Mouse (Mus musculus) liver, embryonic 16.5 days (tissue): ENCODE data around the gene Rdh19. TPM values are rescaled to one million over a fixed set of nuclear protein-coding genes. Genes with fewer than 3 reads are reported as not detected.
A peak's percentile ranks its signal among the peaks of the same experiment; 100 is the strongest.
"Not testable (repeated sequence)": the region's sequence is repeated elsewhere in the genome, so short reads cannot be mapped to it uniquely, and the experiment has no call there.

Experiments used
- ATAC-seq: fragments of 200-750 bp; cut with Nextera tagmentation; 2 replicates; pipeline ENCODE4 v1.8.0; 2017; ENCODE audit warnings: low read depth, mild to moderate bottlenecking, moderate number of reproducible peaks, moderate library complexity
- H3K27ac ChIP-seq: fragments of 300-500 bp; sonication (generic); 2 replicates; pipeline ENCODE4 v1.5.1; 2014; ENCODE audit warnings: mild to moderate bottlenecking, low read length
- H3K27me3 ChIP-seq: fragments of 300-500 bp; sonication (generic); 2 replicates; pipeline ENCODE4 v1.6.1; 2014; ENCODE audit warnings: low read depth, low read length, mixed read lengths; ENCODE audit not compliant: control insufficient read depth, insufficient read depth
- H3K36me3 ChIP-seq: fragments of 300-500 bp; sonication (generic); 2 replicates; pipeline ENCODE4 v1.6.1; 2014; ENCODE audit warnings: mild to moderate bottlenecking; ENCODE audit not compliant: control insufficient read depth, insufficient read depth
- H3K4me1 ChIP-seq: fragments of 300-500 bp; sonication (generic); 2 replicates; pipeline ENCODE4 v1.6.1; 2014; ENCODE audit warnings: low read depth, low read length, mixed read lengths; ENCODE audit not compliant: control insufficient read depth
- H3K4me2 ChIP-seq: fragments of 300-500 bp; sonication (generic); 2 replicates; pipeline ENCODE4 v1.6.1; 2014; ENCODE audit warnings: low read depth, low read length, mixed read lengths
- H3K4me3 ChIP-seq: fragments of 300-500 bp; sonication (generic); 2 replicates; pipeline ENCODE4 v1.5.1; 2014; ENCODE audit warnings: low read depth, mild to moderate bottlenecking, low read length
- H3K9ac ChIP-seq: fragments of 300-500 bp; sonication (generic); 2 replicates; pipeline ENCODE4 v1.6.1; 2014; ENCODE audit warnings: low read depth, low read length
- H3K9me3 ChIP-seq: fragments of 300-500 bp; sonication (generic); replicated peaks from 2 replicates; pipeline ENCODE4 v1.6.1; 2016; ENCODE audit warnings: low read length; ENCODE audit not compliant: control insufficient read depth
- WGBS: fragments of 180-500 bp; shearing (Covaris S2); extraction: QIAGEN DNeasy Blood & Tissue Kit; methylation state at CpG from one replicate; pipeline ENCODE4 v1.1.7; 2014; ENCODE audit not compliant: insufficient replicate concordance; 5-methylcytosine and 5-hydroxymethylcytosine counted together
- polyA plus RNA-seq: library from polyadenylated mRNA; unstranded; fragments of >200 nt; fragmentation: Nextera tagmentation; extraction: Ambion mirVana; gene quantifications from 2 replicates; pipeline ENCODE4 v1.2.1, GENCODE M21; 2015

The Rdh19 gene
- polyA plus RNA-seq, 1 experiment from 2014 or later, result not detected

GRCm38 (mm10) chr10:127829121-127829520 is 20.6 kb upstream of the Rdh19 start:
- H3K4me1 ChIP-seq, result no peaks in the 10 kb centered on the region
- no peak overlapping the region for H3K4me3 ChIP-seq
- no peaks in the 10 kb centered on the region for H3K36me3 ChIP-seq
- H3K27me3 ChIP-seq, result no peaks in the 10 kb centered on the region
- H3K9me3 ChIP-seq, result no peaks in the 10 kb centered on the region
- 67% methylated on average over 3 of the region's 3 CpGs for WGBS
- no peak overlapping the region for H3K27ac ChIP-seq
- H3K4me2 ChIP-seq, result no peak overlapping the region
- no peak overlapping the region for H3K9ac ChIP-seq
- ATAC-seq, result no peak

DNA sequence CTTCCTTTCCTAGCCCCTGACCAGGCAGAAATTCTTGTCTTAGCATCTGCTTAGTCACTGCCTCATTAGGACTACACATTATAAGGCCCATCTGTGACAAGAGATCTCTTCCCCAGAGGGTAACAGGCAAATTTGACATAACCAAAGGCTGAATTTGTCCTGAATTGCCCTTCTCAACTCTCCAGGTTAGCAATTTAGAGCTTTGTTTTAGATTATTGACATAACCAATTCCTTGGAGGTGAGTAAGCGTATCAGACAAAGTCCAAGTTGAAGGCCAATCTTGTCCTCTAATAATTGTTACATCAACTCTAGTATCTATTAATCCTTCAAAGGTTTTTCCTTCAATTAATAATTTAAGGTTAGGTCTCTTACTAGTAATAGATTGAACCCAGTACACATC is 15.5 kb upstream of the Rdh19 start:
- not testable (repeated sequence) for H3K4me3 ChIP-seq, H3K4me2 ChIP-seq, H3K27ac ChIP-seq, H3K4me1 ChIP-seq, H3K9me3 ChIP-seq, H3K27me3 ChIP-seq, H3K36me3 ChIP-seq, ATAC-seq, H3K9ac ChIP-seq
- WGBS, result 70% methylated on average over 1 of the region's 1 CpGs

DNA sequence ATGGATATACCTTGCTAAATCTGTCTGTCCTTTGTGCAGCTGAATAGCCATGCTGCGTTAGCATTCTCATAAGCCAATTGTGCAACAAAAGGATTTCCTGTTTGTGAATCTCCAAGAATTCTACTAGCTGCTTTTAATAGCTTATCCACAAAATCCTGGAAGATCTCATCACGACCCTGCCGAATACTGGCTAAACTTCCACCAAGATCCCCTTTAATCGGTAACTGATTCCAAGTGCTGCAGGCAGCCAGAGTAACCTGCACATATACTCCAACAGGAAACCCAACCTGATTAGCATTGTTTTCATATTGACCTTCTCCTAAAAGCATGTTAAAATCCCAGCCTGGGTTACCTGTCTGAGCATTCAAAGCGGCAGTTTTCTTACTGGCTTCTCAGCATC is 14.4 kb upstream of the Rdh19 start:
- Histone ChIP-seq H3K27me3 (no peaks in the 10 kb centered on the region), H3K27ac (no peak overlapping the region), H3K4me1 (no peaks in the 10 kb centered on the region), H3K4me3 (no peak overlapping the region), H3K9me3 (no peaks in the 10 kb centered on the region), H3K36me3 (no peaks in the 10 kb centered on the region), H3K4me2 (no peak overlapping the region), H3K9ac (no peak overlapping the region)
- ATAC-seq, result no peak
- WGBS, result 58% methylated on average over 5 of the region's 5 CpGs

DNA sequence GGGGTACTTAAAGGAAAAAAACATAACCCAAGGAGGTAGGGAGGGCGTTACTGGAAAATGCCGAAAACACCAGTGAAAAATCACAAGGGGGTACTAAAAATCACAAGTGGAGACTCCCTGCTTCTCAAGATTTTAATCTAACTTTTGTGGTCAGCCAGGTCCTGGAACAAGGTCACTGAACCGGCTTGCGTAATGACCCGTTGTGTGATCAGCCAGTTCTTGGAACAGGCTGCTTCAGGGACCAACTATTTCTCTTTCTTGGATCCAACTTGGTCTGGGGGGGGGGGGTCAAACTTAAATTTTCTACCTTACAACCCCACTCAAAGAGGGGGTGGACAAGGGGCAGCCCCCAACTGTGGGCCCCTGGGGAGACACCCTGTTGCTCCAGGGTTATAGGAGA is 11.9 kb upstream of the Rdh19 start:
- not testable (repeated sequence) for ATAC-seq, H3K4me1 ChIP-seq, H3K9me3 ChIP-seq, H3K36me3 ChIP-seq, H3K9ac ChIP-seq, H3K4me2 ChIP-seq, H3K4me3 ChIP-seq, H3K27me3 ChIP-seq, H3K27ac ChIP-seq
- 64% methylated on average over 5 of the region's 5 CpGs for WGBS

- no peak overlapping the region for H3K4me3 ChIP-seq
- H3K36me3 ChIP-seq, result no peaks in the 10 kb centered on the region
- no peak overlapping the region for H3K4me2 ChIP-seq
- no peak overlapping the region for H3K27ac ChIP-seq
- no peaks in the 10 kb centered on the region for H3K4me1 ChIP-seq
- ATAC-seq, result no peak
- 69% methylated on average over 2 of the region's 2 CpGs for WGBS
- no peaks in the 10 kb centered on the region for H3K9me3 ChIP-seq
- no peaks in the 10 kb centered on the region for H3K27me3 ChIP-seq
- H3K9ac ChIP-seq, result no peak overlapping the region
Measured at GRCm38 (mm10) chr10:127838539-127838938, 11.2 kb upstream of the Rdh19 start.

DNA sequence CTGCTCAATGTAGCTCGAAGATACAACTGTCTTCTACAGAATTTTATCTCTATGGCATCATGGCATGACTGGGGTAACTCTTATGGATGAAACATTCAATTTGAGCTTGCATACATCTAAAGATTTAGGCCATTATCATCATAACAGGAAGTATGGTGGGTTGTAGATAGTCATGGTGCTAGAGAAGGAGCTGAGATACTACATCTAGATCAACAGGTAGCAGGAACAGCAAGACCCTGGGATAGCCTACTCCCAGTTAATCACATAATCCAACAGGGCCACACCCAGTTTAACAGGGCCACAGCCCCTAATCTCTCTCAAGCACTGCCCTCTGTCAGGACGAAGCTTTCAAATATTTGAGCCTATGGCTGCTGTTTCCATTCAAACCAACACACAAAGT is 9.0 kb upstream of the Rdh19 start:
- H3K9me3 ChIP-seq, result no peaks in the 10 kb centered on the region
- H3K4me1 ChIP-seq, result no peaks in the 10 kb centered on the region
- no peaks in the 10 kb centered on the region for H3K36me3 ChIP-seq
- ATAC-seq, result no peak
- no peak overlapping the region for H3K4me2 ChIP-seq
- WGBS, result 27% methylated on average over 2 of the region's 2 CpGs
- H3K9ac ChIP-seq, result no peak overlapping the region
- no peaks in the 10 kb centered on the region for H3K27me3 ChIP-seq
- no peak overlapping the region for H3K27ac ChIP-seq
- no peak overlapping the region for H3K4me3 ChIP-seq

- not testable (repeated sequence) for ATAC-seq, H3K27me3 ChIP-seq, H3K4me1 ChIP-seq, H3K9ac ChIP-seq, H3K9me3 ChIP-seq, H3K4me2 ChIP-seq, H3K36me3 ChIP-seq, H3K27ac ChIP-seq, H3K4me3 ChIP-seq
- WGBS, result 76% methylated on average over 5 of the region's 5 CpGs
Measured at GRCm38 (mm10) chr10:127845945-127846344, 3.8 kb upstream of the Rdh19 start.

DNA sequence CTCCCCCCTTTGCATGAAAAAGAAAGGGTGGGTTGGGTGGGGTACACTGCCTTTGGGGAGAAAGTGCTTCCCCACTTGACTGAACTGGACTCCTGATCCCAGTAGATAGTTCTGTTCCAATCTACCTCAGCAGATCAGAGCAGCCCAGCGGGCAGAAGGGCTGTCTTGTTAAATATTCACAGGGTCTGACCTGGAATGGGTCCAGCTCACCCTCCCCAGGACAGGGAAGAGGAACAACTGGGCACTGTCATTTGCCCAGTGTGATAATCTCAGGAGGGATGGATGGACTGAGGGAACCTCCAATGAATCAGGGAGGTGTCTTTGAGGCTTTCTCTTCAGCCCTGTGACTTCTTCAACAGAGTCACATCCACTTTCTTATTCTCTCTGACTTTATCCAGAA is 1.6 kb upstream of the Rdh19 start:
- H3K4me2 ChIP-seq, result no peak overlapping the region
- 48% methylated on average over 1 of the region's 1 CpGs for WGBS
- H3K4me1 ChIP-seq, result no peaks in the 10 kb centered on the region; the same call in 1 of the 2 replicates
- ATAC-seq, result peak; percentile 75
- H3K27me3 ChIP-seq, result no peaks in the 10 kb centered on the region
- no peak overlapping the region for H3K27ac ChIP-seq
- no peaks in the 10 kb centered on the region for H3K9me3 ChIP-seq
- H3K9ac ChIP-seq, result no peak overlapping the region
- H3K36me3 ChIP-seq, result no peaks in the 10 kb centered on the region
- no peak overlapping the region for H3K4me3 ChIP-seq

- Histone ChIP-seq H3K36me3 (no peaks in the 10 kb centered on the region), H3K4me1 (no peaks in the 10 kb centered on the region), H3K27ac (no peak overlapping the region), H3K4me2 (no peak overlapping the region), H3K9ac (no peak overlapping the region), H3K27me3 (no peaks in the 10 kb centered on the region), H3K9me3 (no peaks in the 10 kb centered on the region), H3K4me3 (no peak overlapping the region)
- ATAC-seq, result no peak
Measured at GRCm38 (mm10) chr10:127856376-127856775, 6.6 kb downstream of the Rdh19 start.

DNA sequence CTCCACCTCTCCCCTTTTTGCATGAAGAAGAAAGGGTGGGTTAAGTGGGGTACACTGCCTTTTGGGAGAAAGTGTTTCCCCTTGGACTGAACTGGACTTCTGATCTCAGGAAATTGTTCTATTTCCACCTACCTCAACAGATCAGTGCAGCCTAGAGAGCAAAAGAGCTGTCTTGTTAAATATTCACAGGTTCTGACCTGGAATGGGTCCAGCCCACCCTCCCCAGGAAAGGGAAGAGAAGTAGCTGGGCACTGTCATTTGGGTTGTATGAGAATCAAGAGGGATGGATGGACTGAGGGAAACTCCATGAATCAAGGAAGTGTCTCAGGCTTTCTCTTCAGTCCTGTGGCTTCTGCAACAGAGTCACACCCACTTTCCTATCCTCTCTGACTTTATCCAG is 15.2 kb downstream of the Rdh19 start:
- no peak; the same call in 1 of the 2 replicates for ATAC-seq

More for the DNA sequence above, 15.2 kb downstream of the Rdh19 start:
- no peak overlapping the region for H3K27ac ChIP-seq
- no peak overlapping the region for H3K4me2 ChIP-seq
- H3K27me3 ChIP-seq, result no peaks in the 10 kb centered on the region
- no peaks in the 10 kb centered on the region for H3K9me3 ChIP-seq
- no peaks in the 10 kb centered on the region for H3K36me3 ChIP-seq
- no peak overlapping the region for H3K9ac ChIP-seq
- H3K4me3 ChIP-seq, result no peak overlapping the region
- no peaks in the 10 kb centered on the region for H3K4me1 ChIP-seq
